ENCODE assay signal across 18 mouse cellular contexts in the genomic region with DNA sequence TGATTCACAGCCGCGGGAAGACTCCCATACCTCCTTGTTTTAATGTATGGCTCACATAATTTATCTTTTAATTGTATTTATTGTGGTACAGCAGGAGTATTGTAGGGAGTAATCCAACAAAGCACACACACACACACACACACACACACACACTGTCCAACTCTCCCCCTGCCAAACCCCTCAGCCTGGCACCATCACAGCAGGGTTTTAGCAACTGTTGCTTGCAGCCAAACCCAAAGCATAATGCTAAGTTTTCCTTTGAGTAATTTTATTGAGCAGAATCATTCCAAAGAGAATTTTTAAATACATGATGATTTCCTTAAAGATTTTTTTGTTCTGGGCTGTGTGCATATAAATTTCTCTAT.
DNase-seq lines count a peak whose midpoint lies in the region; ATAC-seq and TF ChIP-seq lines count a peak whose summit lies in the region.
"Had no signal": no experiment of that assay in that cellular context is flagged by ENCODE, and none has a peak within 500 bp of the region (broad histone marks: within the 10 kb centered on the region; RNA-seq: fewer than 3 reads in every experiment).

No protein-coding gene starts in this region.

- no peak overlapping the region; the same call in 1 of the 2 replicates for H3K27ac ChIP-seq in forebrain, embryonic 14.5 days (ENCODE audit: low read depth, low read length)
- H3K27ac ChIP-seq in forebrain, embryonic 12.5 days, result no peak overlapping the region
- H3K27ac ChIP-seq in hindbrain, postnatal 0 days, result peak overlapping the region; percentile 54; the same call in 1 of the 2 replicates
- H3K27ac ChIP-seq in hindbrain, embryonic 10.5 days, result no peak overlapping the region
- no peak overlapping the region for H3K27ac ChIP-seq in midbrain, embryonic 14.5 days (replicated peaks; ENCODE audit: low read depth, low read length)
- H3K27ac ChIP-seq in midbrain, embryonic 13.5 days, result no peak overlapping the region
- H3K27ac ChIP-seq: embryonic facial prominence, embryonic 13.5 days; kidney, postnatal 0 days; neural tube, embryonic 12.5 days had no signal

- peak; percentile 18 for DNase-seq in forebrain, embryonic 14.5 days (ENCODE audit: low spot score)
- peak; percentile 55 for DNase-seq in hindbrain, postnatal 0 days (ENCODE audit: low spot score)
- no peak for DNase-seq in hindbrain, embryonic 10.5 days (ENCODE audit: low spot score)
- peak; percentile 26 for DNase-seq in midbrain, embryonic 14.5 days
- no peak for DNase-seq in kidney, adult 9 months
- DNase-seq: adrenal gland, postnatal 25 days; cerebellum, adult 11 months; cerebellum, postnatal 25 days; kidney, adult 18-20 months; lung, postnatal 4 days; right cerebral cortex, postnatal 14 days had no signal

- no peak overlapping the region for H3K9ac ChIP-seq in forebrain, embryonic 14.5 days (ENCODE audit: low read length)
- no peak overlapping the region for H3K9ac ChIP-seq in forebrain, embryonic 12.5 days
- no peak overlapping the region for H3K9ac ChIP-seq in hindbrain, postnatal 0 days (replicated peaks; ENCODE audit: low read length)
- H3K9ac ChIP-seq in midbrain, embryonic 14.5 days (replicated peaks; ENCODE audit: low read length), result no peak overlapping the region
- H3K9ac ChIP-seq in midbrain, embryonic 13.5 days (replicated peaks), result no peak overlapping the region
- H3K9ac ChIP-seq: embryonic facial prominence, embryonic 13.5 days; neural tube, embryonic 12.5 days had no signal

- H3K4me2 ChIP-seq in forebrain, embryonic 14.5 days (ENCODE audit: low read length), result no peak overlapping the region
- no peak overlapping the region for H3K4me2 ChIP-seq in forebrain, embryonic 12.5 days
- H3K4me2 ChIP-seq in hindbrain, postnatal 0 days (ENCODE audit: low read depth, low read length), result no peak overlapping the region
- no peak overlapping the region for H3K4me2 ChIP-seq in midbrain, embryonic 14.5 days (ENCODE audit: low read length)
- H3K4me2 ChIP-seq in midbrain, embryonic 13.5 days (replicated peaks), result no peak overlapping the region
- H3K4me2 ChIP-seq: embryonic facial prominence, embryonic 13.5 days; heart, embryonic 11.5 days; neural tube, embryonic 12.5 days had no signal

- no peaks in the 10 kb centered on the region for H3K9me3 ChIP-seq in forebrain, embryonic 14.5 days (replicated peaks; ENCODE audit: control insufficient read depth, low read length)
- H3K9me3 ChIP-seq in forebrain, embryonic 12.5 days, result no peaks in the 10 kb centered on the region
- H3K9me3 ChIP-seq in hindbrain, postnatal 0 days (ENCODE audit: low read length), result no peaks in the 10 kb centered on the region
- no peaks in the 10 kb centered on the region for H3K9me3 ChIP-seq in hindbrain, embryonic 10.5 days
- no peaks in the 10 kb centered on the region for H3K9me3 ChIP-seq in midbrain, embryonic 14.5 days (ENCODE audit: control insufficient read depth, low read length)
- no peaks in the 10 kb centered on the region for H3K9me3 ChIP-seq in midbrain, embryonic 13.5 days
- H3K9me3 ChIP-seq: embryonic facial prominence, embryonic 13.5 days; neural tube, embryonic 12.5 days had no signal

- H3K4me3 ChIP-seq in forebrain, embryonic 14.5 days (ENCODE audit: low read depth, low read length), result no peak overlapping the region
- H3K4me3 ChIP-seq in forebrain, embryonic 12.5 days (replicated peaks), result no peak overlapping the region
- H3K4me3 ChIP-seq in hindbrain, postnatal 0 days (ENCODE audit: low read length), result no peak overlapping the region
- no peak overlapping the region for H3K4me3 ChIP-seq in hindbrain, embryonic 10.5 days
- no peak overlapping the region for H3K4me3 ChIP-seq in midbrain, embryonic 14.5 days (replicated peaks; ENCODE audit: low read depth, low read length)
- no peak overlapping the region for H3K4me3 ChIP-seq in midbrain, embryonic 13.5 days (replicated peaks)
- H3K4me3 ChIP-seq: embryonic facial prominence, embryonic 13.5 days; neural tube, embryonic 12.5 days had no signal

- 89% methylated on average over 2 of the region's 2 CpGs for WGBS in forebrain, embryonic 14.5 days
- WGBS in forebrain, embryonic 12.5 days, result 95% methylated on average over 2 of the region's 2 CpGs
- WGBS in hindbrain, postnatal 0 days, result 58% methylated on average over 2 of the region's 2 CpGs
- 96% methylated on average over 2 of the region's 2 CpGs for WGBS in hindbrain, embryonic 10.5 days
- whole genome bisulfite sequencing in midbrain, embryonic 14.5 days, result 96% methylated on average over 2 of the region's 2 CpGs
- WGBS in midbrain, embryonic 13.5 days, result 94% methylated on average over 2 of the region's 2 CpGs

- H3K27me3 ChIP-seq in forebrain, embryonic 14.5 days (replicated peaks; ENCODE audit: control insufficient read depth, insufficient read depth, low read length), result no peaks in the 10 kb centered on the region
- H3K27me3 ChIP-seq in forebrain, embryonic 12.5 days, result no peaks in the 10 kb centered on the region
- H3K27me3 ChIP-seq in hindbrain, postnatal 0 days (ENCODE audit: insufficient read depth, low read length), result no peaks in the 10 kb centered on the region
- no peaks in the 10 kb centered on the region for H3K27me3 ChIP-seq in hindbrain, embryonic 10.5 days (ENCODE audit: insufficient read depth, poor library complexity, severe bottlenecking)
- H3K27me3 ChIP-seq in midbrain, embryonic 14.5 days (ENCODE audit: control insufficient read depth, insufficient read depth, low read length), result no peaks in the 10 kb centered on the region
- H3K27me3 ChIP-seq in midbrain, embryonic 13.5 days, result no peaks in the 10 kb centered on the region
- H3K27me3 ChIP-seq: embryonic facial prominence, embryonic 13.5 days; neural tube, embryonic 12.5 days had no signal

- H3K36me3 ChIP-seq in forebrain, embryonic 14.5 days (ENCODE audit: control insufficient read depth, insufficient read depth, low read length), result no peaks in the 10 kb centered on the region
- no peaks in the 10 kb centered on the region for H3K36me3 ChIP-seq in forebrain, embryonic 12.5 days (replicated peaks)
- no peaks in the 10 kb centered on the region for H3K36me3 ChIP-seq in hindbrain, postnatal 0 days (ENCODE audit: insufficient read depth, low read length)
- H3K36me3 ChIP-seq in hindbrain, embryonic 10.5 days, result no peaks in the 10 kb centered on the region
- no peaks in the 10 kb centered on the region for H3K36me3 ChIP-seq in midbrain, embryonic 14.5 days (ENCODE audit: control insufficient read depth, insufficient read depth, low read length)
- H3K36me3 ChIP-seq in midbrain, embryonic 13.5 days, result no peaks in the 10 kb centered on the region
- H3K36me3 ChIP-seq: embryonic facial prominence, embryonic 13.5 days; neural tube, embryonic 12.5 days had no signal

- ATAC-seq in forebrain, embryonic 14.5 days, result no peak
- ATAC-seq in forebrain, embryonic 12.5 days (ENCODE audit: low FRiP score), result no peak
- peak; percentile 69; the same call in 1 of the 2 replicates for ATAC-seq in hindbrain, postnatal 0 days
- ATAC-seq in midbrain, embryonic 14.5 days (ENCODE audit: low FRiP score, low TSS enrichment), result no peak
- no peak for ATAC-seq in midbrain, embryonic 13.5 days
- ATAC-seq: inflammation-experienced regulatory T-cells, adult 6 months had no signal

- TF ChIP-seq CTCF in hindbrain, postnatal 0 days (IDR thresholded peaks at IDR 0.05; ENCODE audit: low read depth), result no peak

- H3K4me1 ChIP-seq in forebrain, embryonic 14.5 days (ENCODE audit: control insufficient read depth, insufficient read depth, low read length), result no peaks in the 10 kb centered on the region
- no peaks in the 10 kb centered on the region for H3K4me1 ChIP-seq in forebrain, embryonic 12.5 days
- no peaks in the 10 kb centered on the region for H3K4me1 ChIP-seq in hindbrain, postnatal 0 days (ENCODE audit: insufficient read depth, low read length)
- H3K4me1 ChIP-seq in hindbrain, embryonic 10.5 days (replicated peaks), result no peaks in the 10 kb centered on the region
- no peaks in the 10 kb centered on the region for H3K4me1 ChIP-seq in midbrain, embryonic 14.5 days (ENCODE audit: control insufficient read depth, insufficient read depth, low read length)
- no peaks in the 10 kb centered on the region for H3K4me1 ChIP-seq in midbrain, embryonic 13.5 days (replicated peaks)
- H3K4me1 ChIP-seq: neural tube, embryonic 12.5 days had no signal

Comparison
In these comparisons a context has a peak if more than half of its experiments do, and no peak if none do; other contexts are left out.
1. DNase-seq: peak in forebrain, embryonic 14.5 days (single experiment), hindbrain, postnatal 0 days (single experiment) and midbrain, embryonic 14.5 days (single experiment); none in hindbrain, embryonic 10.5 days (single experiment) and kidney, adult 9 months (single experiment).